Mouse (Mus musculus) hindbrain, embryonic 14.5 days (tissue): ENCODE results near the gene Ralgapa1. TPM values are rescaled to one million over a fixed set of nuclear protein-coding genes. Genes with fewer than 3 reads are reported as not detected.

ENCODE experiments used
- microRNA-seq: library from miRNA; unstranded; fragments of <30 nt; microRNA quantifications from one replicate; pipeline ENCODE4, GENCODE M21; 2016
- polyA plus RNA-seq: library from polyadenylated mRNA; unstranded; fragments of >200 nt; fragmentation: Nextera tagmentation; extraction: Ambion mirVana; gene quantifications from 2 replicates; pipeline ENCODE4 v1.2.1, GENCODE M21; 2014

The Ralgapa1 gene
- polyA plus RNA-seq, 1 experiment from 2014 or later: 36.1 TPM

Small RNA genes within 50 kb of the gene (microRNA-seq; reads per million reads assigned to microRNA genes)
- gene Gm23394: 1.6 reads per million, percentile 2 among the genes with 10 or more reads in this experiment

Other genes starting within 250 kb of the Ralgapa1 start
- 0.90 and 1.7 TPM in 2 replicates for gene Insm2, start 221.7 kb downstream of the Ralgapa1 start, polyA plus RNA-seq
- gene Brms1l, start 15.2 kb upstream of the Ralgapa1 start, polyA plus RNA-seq: 42.0 and 46.8 TPM in 2 replicates